Mouse (Mus musculus) left cerebral cortex, adult 8-10 months (tissue): ENCODE results near the gene Hibadh. TPM values are rescaled to one million over a fixed set of nuclear protein-coding genes. Genes with fewer than 3 reads are reported as not detected.

Experiments used
- DNase-seq, 2 experiments: peaks; one replicate each; pipeline ENCODE4 v3.0.0; 2022; ENCODE audit warnings: low spot score in 2 of 2
- total RNA-seq, 4 experiments: library from RNA; stranded (reverse); gene quantifications; 2 replicates each; pipeline ENCODE4 v1.2.4; 2022

Gene Hibadh
- total RNA-seq, 4 experiments from 2014 or later, result 48.1 to 59.6 (median 52.7) TPM

- DNase-seq, result no peak
These were observed 137.2 kb downstream of the Hibadh start for GRCm38 (mm10) chr6:52502986-52503385.

GRCm38 (mm10) chr6:52501479-52501878 is 138.7 kb downstream of the Hibadh start:
- DNase-seq, result no peak

Other genes with a start within 250 kb of the Hibadh start
- gene Tax1bp1, start 73.3 kb upstream of the Hibadh start, total RNA-seq, result 100 to 1,000 TPM; 127 to 153 (median 140) TPM